Mouse (Mus musculus): ENCODE results near the gene Dcaf17. TPM values are rescaled to one million over a fixed set of nuclear protein-coding genes. Genes with fewer than 3 reads are reported as not detected.

The Dcaf17 gene
- polyA plus RNA-seq, 1 experiment: 6.8 TPM

DNA sequence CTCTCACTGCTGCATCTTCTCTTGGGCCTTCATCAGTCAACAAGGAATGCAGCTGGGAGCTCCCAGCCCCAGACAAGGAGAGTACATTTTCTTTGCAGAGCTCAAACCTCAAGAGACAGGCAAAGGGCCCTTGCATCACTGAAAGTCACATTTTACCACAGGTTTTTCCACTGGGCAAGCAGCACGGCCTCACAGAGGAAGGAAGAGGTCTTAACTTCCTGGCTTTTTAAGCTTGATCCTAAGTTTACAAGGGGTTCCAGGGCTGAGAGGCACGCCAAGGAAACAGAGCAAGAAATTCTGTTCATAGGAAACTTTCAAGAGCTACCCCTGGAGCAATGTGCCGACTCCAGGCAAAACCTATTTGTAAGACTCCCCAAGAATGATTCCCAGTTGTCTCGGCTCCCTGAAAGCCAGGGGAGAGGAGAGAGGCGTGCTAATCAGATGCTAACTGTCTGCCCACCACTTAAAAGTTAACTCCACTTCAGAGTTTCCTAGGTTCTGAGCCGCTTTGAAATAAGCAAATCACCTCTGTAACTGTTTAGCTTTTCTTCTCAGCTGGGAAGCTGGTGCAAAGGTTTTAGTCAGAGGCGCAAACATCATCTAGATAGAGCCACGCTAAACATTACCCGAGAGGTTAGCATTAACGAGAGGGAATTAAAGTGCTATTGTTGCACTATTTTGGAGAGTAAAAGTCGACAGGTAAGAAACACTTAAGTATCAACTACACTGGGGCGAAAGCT is 29.4 kb upstream of the Dcaf17 start:
- H3K4me3 ChIP-seq (replicated peaks; ENCODE audit: control insufficient read depth, low read depth, low read length): no peak overlapping the region
- 38% methylated on average over 12 of the region's 12 CpGs for whole genome bisulfite sequencing
- no peak overlapping the region for H3K27ac ChIP-seq (ENCODE audit: control insufficient read depth, insufficient read depth, low read depth, low read length, poor library complexity)
- no peaks in the 10 kb centered on the region; the same call in none of the 2 replicates for H3K4me1 ChIP-seq (ENCODE audit: control insufficient read depth, insufficient read depth, low read length)
- no peak for TF ChIP-seq POLR2A (IDR thresholded peaks at IDR 0.05; ENCODE audit: borderline replicate concordance, control insufficient read depth, low read depth, low read length)
- TF ChIP-seq CTCF (IDR thresholded peaks at IDR 0.05; ENCODE audit: control insufficient read depth, insufficient read depth, low read length): no peak

DNA sequence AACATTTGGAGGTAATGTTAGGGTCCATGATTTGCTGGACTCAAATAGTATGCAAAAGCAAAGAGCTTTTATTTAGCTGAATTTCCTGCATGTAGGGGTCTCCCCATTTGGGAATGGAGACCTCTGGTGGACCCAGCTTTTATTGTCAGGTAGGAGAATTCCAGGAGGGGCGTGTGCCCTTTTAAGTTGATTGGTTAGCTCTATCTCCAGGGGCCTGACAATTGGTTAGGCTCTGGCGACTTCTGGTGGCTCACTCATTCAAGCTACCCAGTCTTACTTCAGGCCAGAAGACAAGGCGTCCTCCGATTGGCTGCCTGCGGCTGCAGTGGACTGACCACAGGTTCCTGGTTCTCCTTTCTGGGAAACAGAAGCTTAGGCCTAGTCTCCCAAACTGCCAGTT is 28.3 kb upstream of the Dcaf17 start:
- 25% methylated on average over 5 of the region's 5 CpGs for WGBS
- H3K27ac ChIP-seq (ENCODE audit: control insufficient read depth, insufficient read depth, low read depth, low read length, poor library complexity): no peak overlapping the region
- no peaks in the 10 kb centered on the region; the same call in none of the 2 replicates for H3K4me1 ChIP-seq (ENCODE audit: control insufficient read depth, insufficient read depth, low read length)
- TF ChIP-seq CTCF (IDR thresholded peaks at IDR 0.05; ENCODE audit: control insufficient read depth, insufficient read depth, low read length) (no peak), POLR2A (IDR thresholded peaks at IDR 0.05; ENCODE audit: borderline replicate concordance, control insufficient read depth, low read depth, low read length) (no peak)
- no peak overlapping the region for H3K4me3 ChIP-seq (replicated peaks; ENCODE audit: control insufficient read depth, low read depth, low read length)

DNA sequence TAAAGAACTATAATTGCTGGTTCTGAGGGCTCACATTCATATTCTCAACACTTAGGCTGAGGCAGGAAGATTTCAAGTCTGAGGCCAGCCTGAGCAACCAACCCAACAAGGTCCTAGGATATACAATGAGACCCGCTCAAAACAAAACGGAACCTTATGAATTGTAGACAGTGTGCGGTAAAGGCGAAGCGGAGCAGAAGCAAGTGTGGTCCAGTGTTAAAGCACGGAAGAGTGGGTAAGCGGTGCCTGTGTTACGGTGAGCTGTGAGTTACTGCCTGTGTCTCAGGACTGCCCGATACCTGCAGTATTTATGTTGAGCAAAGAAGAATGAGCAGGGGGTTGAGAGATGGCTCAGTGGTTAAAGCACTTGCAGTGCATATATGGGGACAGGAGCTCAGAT is 27.5 kb upstream of the Dcaf17 start:
- H3K4me1 ChIP-seq (ENCODE audit: control insufficient read depth, insufficient read depth, low read length): no peaks in the 10 kb centered on the region; the same call in none of the 2 replicates
- TF ChIP-seq CTCF (IDR thresholded peaks at IDR 0.05; ENCODE audit: control insufficient read depth, insufficient read depth, low read length) (no peak), POLR2A (IDR thresholded peaks at IDR 0.05; ENCODE audit: borderline replicate concordance, control insufficient read depth, low read depth, low read length) (no peak)
- no peak overlapping the region for H3K4me3 ChIP-seq (replicated peaks; ENCODE audit: control insufficient read depth, low read depth, low read length)
- no peak overlapping the region for H3K27ac ChIP-seq (ENCODE audit: control insufficient read depth, insufficient read depth, low read depth, low read length, poor library complexity)
- WGBS: 96% methylated on average over 9 of the region's 9 CpGs

DNA sequence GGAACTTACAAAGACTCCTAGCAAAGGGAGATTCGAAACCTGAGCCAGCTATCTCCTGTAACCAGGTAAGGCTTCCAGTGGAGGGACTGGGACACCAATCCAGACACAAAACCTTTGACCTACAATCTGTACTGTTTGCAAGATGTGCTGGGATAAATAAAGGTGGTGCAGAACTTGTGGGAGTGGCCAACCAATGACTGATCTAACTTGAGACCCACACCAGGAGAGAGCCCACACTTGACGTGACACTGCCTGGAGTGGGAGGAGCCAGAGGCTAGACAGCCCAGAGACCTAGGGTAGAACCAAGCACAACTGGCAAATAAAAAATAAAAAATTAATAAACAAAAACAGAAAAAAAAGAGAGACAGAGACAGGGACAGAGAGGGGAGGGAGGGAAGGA is 24.5 kb upstream of the Dcaf17 start:
- 73% methylated on average over 2 of the region's 2 CpGs for WGBS
- Histone ChIP-seq H3K27ac (ENCODE audit: control insufficient read depth, insufficient read depth, low read depth, low read length, poor library complexity) (no peak overlapping the region), H3K4me1 (ENCODE audit: control insufficient read depth, insufficient read depth, low read length) (no peaks in the 10 kb centered on the region; the same call in 1 of the 2 replicates), H3K4me3 (replicated peaks; ENCODE audit: control insufficient read depth, low read depth, low read length) (no peak overlapping the region)
- no peak for TF ChIP-seq CTCF (IDR thresholded peaks at IDR 0.05; ENCODE audit: control insufficient read depth, insufficient read depth, low read length)

DNA sequence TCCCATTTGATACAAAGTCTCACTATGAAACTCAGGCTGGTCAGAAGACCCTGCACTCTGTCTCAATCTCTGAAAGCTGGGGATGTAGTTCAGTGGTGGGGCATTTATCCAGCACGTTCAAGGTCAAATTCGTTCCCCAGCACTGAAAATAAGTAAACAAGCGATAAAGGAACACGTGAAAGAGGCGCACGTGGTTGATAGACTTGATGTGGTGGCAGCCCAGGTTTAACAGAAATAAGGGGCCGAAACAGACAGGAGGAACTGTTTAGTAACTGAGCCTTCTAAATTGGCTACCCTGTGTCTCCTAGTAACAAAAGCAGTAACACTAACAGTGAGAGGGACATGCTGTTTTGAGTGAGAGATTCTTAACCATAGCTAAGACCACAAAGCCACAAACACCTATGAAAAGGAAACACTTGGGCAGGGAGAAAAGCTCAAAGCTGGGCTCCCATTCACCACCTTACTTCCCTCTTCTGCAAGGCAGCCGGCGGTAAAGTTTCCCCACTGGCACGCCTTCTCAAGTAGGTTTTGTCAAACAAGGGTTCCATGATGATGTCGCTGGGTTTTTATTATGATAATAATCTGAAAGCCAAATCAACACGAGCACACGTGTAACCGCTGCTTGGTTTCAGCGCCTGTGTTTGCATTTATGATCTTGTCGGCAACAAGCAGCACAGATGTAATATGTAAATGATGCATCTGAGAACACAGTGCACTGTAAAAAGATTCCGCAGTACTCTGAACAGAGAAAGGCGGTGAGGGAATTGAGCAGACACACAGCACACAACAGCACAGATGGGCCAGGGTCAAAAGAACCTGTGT is 22.9 kb upstream of the Dcaf17 start:
- H3K4me3 ChIP-seq (replicated peaks; ENCODE audit: control insufficient read depth, low read depth, low read length): no peak overlapping the region
- TF ChIP-seq POLR2A (IDR thresholded peaks at IDR 0.05; ENCODE audit: borderline replicate concordance, control insufficient read depth, low read depth, low read length) (no peak), CTCF (IDR thresholded peaks at IDR 0.05; ENCODE audit: control insufficient read depth, insufficient read depth, low read length) (no peak)
- no peaks in the 10 kb centered on the region; the same call in 1 of the 2 replicates for H3K4me1 ChIP-seq (ENCODE audit: control insufficient read depth, insufficient read depth, low read length)
- no peak overlapping the region for H3K27ac ChIP-seq (ENCODE audit: control insufficient read depth, insufficient read depth, low read depth, low read length, poor library complexity)
- 11% methylated on average over 18 of the region's 18 CpGs for WGBS

DNA sequence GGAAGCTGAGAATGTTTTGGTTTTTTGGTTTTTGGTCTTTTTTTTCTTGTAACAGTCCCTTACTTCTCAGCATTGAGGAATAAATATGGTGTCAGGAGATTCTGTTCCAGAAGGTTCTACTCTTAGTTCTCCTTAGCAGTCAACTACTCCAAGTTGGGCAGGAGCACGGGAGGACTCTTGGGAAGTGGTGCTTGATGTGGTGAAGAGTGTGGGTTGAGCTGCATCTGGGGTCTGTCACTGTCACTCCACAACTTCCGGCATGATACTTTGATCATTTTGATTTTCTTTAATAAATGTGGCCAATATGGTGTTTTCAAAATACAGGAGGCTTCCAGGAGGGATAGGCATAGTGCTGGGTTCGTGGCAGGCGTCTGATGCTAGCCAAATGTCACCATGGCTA is 22.1 kb upstream of the Dcaf17 start:
- Histone ChIP-seq H3K4me3 (replicated peaks; ENCODE audit: control insufficient read depth, low read depth, low read length) (no peak overlapping the region), H3K4me1 (ENCODE audit: control insufficient read depth, insufficient read depth, low read length) (no peaks in the 10 kb centered on the region; the same call in 1 of the 2 replicates), H3K27ac (ENCODE audit: control insufficient read depth, insufficient read depth, low read depth, low read length, poor library complexity) (no peak overlapping the region)
- 83% methylated on average over 4 of the region's 4 CpGs for WGBS
- TF ChIP-seq CTCF (IDR thresholded peaks at IDR 0.05; ENCODE audit: control insufficient read depth, insufficient read depth, low read length): no peak
- no peak for TF ChIP-seq POLR2A (IDR thresholded peaks at IDR 0.05; ENCODE audit: borderline replicate concordance, control insufficient read depth, low read depth, low read length)

DNA sequence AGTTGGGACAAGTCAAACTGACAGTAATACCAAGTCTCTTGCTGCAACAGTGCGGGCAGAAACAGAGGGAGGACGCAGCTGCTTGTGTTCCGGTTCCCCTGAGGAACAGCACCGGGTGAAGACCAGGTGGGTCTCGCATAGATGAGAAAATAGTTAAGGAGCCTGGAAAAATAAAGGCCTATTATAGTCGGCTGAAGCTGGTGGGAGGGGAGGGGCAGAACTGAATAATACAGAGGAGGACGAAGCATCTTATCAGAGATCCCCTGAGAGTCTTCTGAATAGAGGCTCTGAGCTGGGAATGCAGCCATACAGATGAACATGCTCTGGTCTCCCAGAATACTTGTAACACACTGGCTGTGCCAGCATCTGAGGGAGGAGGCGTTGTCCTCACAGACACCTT is 21.1 kb upstream of the Dcaf17 start:
- H3K4me1 ChIP-seq (ENCODE audit: control insufficient read depth, insufficient read depth, low read length): no peaks in the 10 kb centered on the region; the same call in 1 of the 2 replicates
- H3K27ac ChIP-seq (ENCODE audit: control insufficient read depth, insufficient read depth, low read depth, low read length, poor library complexity): no peak overlapping the region
- H3K4me3 ChIP-seq (replicated peaks; ENCODE audit: control insufficient read depth, low read depth, low read length): no peak overlapping the region
- TF ChIP-seq CTCF (IDR thresholded peaks at IDR 0.05; ENCODE audit: control insufficient read depth, insufficient read depth, low read length) (no peak), POLR2A (IDR thresholded peaks at IDR 0.05; ENCODE audit: borderline replicate concordance, control insufficient read depth, low read depth, low read length) (no peak)
- 73% methylated on average over 8 of the region's 8 CpGs for WGBS

DNA sequence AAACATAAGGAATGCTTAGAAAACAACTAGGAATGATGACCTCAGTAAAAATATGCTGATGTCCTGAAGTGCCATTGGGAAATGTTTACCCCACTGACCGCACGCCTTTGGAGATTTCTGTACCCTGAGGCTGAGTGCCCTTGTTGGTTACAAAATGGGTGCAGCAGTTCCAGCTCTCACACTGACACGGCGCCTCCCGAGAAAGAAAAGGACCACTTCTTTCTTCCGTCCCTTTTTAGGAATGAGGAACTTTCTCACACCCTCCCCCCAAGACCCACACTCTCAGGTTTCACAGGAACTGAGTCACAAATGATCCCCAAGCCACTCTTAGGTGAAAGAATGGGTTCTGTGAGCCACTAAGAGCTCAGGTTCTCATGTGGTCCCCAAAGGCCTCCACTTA is 17.7 kb upstream of the Dcaf17 start:
- Histone ChIP-seq H3K4me3 (replicated peaks; ENCODE audit: control insufficient read depth, low read depth, low read length) (no peak overlapping the region), H3K4me1 (ENCODE audit: control insufficient read depth, insufficient read depth, low read length) (peaks cover 2% of the 10 kb centered on the region), H3K27ac (ENCODE audit: control insufficient read depth, insufficient read depth, low read depth, low read length, poor library complexity) (no peak overlapping the region)
- 36% methylated on average over 6 of the region's 6 CpGs for WGBS
- TF ChIP-seq CTCF (IDR thresholded peaks at IDR 0.05; ENCODE audit: control insufficient read depth, insufficient read depth, low read length) (no peak), POLR2A (IDR thresholded peaks at IDR 0.05; ENCODE audit: borderline replicate concordance, control insufficient read depth, low read depth, low read length) (no peak)

All from bone marrow, adult 2 months (tissue).